Mouse (Mus musculus) spleen, adult 2 months (tissue): ENCODE measurements around the gene Washc1.

Experiments
- CTCF ChIP-seq: fragments of 200-500 bp; IDR thresholded peaks from 2 replicates; pipeline ENCODE4 v1.5.1; 2011; ENCODE audit warnings: mild to moderate bottlenecking, inconsistent platforms; ENCODE audit not compliant: insufficient read depth, insufficient read length, insufficient replicate concordance; ENCODE audit errors: extremely low read depth
- POLR2A ChIP-seq: fragments of 200-500 bp; IDR thresholded peaks from 2 replicates; pipeline ENCODE4 v1.6.1; 2011; ENCODE audit warnings: low read depth, low read length, inconsistent platforms

- TF ChIP-seq CTCF (no peak), POLR2A (no peak)
These were observed 3.9 kb upstream of the Washc1 start for GRCm38 (mm10) chr17:66107466-66107865.
